Mouse (Mus musculus) v-Abl transformed pro-B cells (cell line): ENCODE data around the gene Uhrf1bp1l.

Experiments
- in situ Hi-C, 2 experiments: fragments of 400-800 bp; cut with MboI; formaldehyde crosslinking; loops; one replicate each; pipeline ENCODE4 v1.15.1; 2025; ENCODE audit not compliant: unreplicated experiment in 2 of 2

Uhrf1bp1l gene

GRCm38 (mm10) chr10:89743266-89743665 is 1.5 kb upstream of the Uhrf1bp1l start:
- in situ Hi-C loops = loop anchor here (10.0 to 25.0 kb wide), 3 partner anchors 288 to 1444 kb away; partner anchors contain the start of genes Gas2l3 (in 1 of the 2) and Tmpo (in 1 of the 2)

GRCm38 (mm10) chr10:89744341-89744740 is 450 bp upstream of the Uhrf1bp1l start:
- in situ Hi-C loops = loop anchor here (10.0 to 25.0 kb wide), 3 partner anchors 290 to 1443 kb away; partner anchors contain the start of genes Gas2l3 (in 1 of the 2) and Tmpo (in 1 of the 2)

- in situ Hi-C loops = loop anchor here (10.0 to 25.0 kb wide), 3 partner anchors 291 to 1442 kb away; partner anchors contain the start of genes Gas2l3 (in 1 of the 2) and Tmpo (in 1 of the 2)
These were observed 852 bp downstream of the Uhrf1bp1l start for GRCm38 (mm10) chr10:89745666-89746020.

- in situ Hi-C loops = loop anchor here (10.0 to 25.0 kb wide), 3 partner anchors 292 to 1441 kb away; partner anchors contain the start of genes Gas2l3 (in 1 of the 2) and Tmpo (in 1 of the 2)
These were observed 1.8 kb downstream of the Uhrf1bp1l start for GRCm38 (mm10) chr10:89746581-89746980.

GRCm38 (mm10) chr10:89747221-89747905 is 2.6 kb downstream of the Uhrf1bp1l start:
- in situ Hi-C loops = loop anchor here (10.0 to 25.0 kb wide), 3 partner anchors 293 to 1440 kb away; partner anchors contain the start of genes Gas2l3 (in 1 of the 2) and Tmpo (in 1 of the 2)

GRCm38 (mm10) chr10:89747911-89748310 is 3.1 kb downstream of the Uhrf1bp1l start:
- in situ Hi-C loops = loop anchor here (10.0 to 25.0 kb wide), 3 partner anchors 293 to 1439 kb away; partner anchors contain the start of genes Gas2l3 (in 1 of the 2) and Tmpo (in 1 of the 2)

- in situ Hi-C loops = loop anchor here (10.0 to 25.0 kb wide), 3 partner anchors 294 to 1439 kb away; partner anchors contain the start of genes Gas2l3 (in 1 of the 2) and Tmpo (in 1 of the 2)
These were observed 3.8 kb downstream of the Uhrf1bp1l start for GRCm38 (mm10) chr10:89748619-89749018.

GRCm38 (mm10) chr10:89751069-89751468 is 6.3 kb downstream of the Uhrf1bp1l start:
- in situ Hi-C loops = no loop called here

- in situ Hi-C loops = no loop called here
These were observed 10.4 kb downstream of the Uhrf1bp1l start for GRCm38 (mm10) chr10:89755231-89755630.

- in situ Hi-C loops = no loop called here
These were observed 16.0 kb downstream of the Uhrf1bp1l start for GRCm38 (mm10) chr10:89760772-89761171.

- in situ Hi-C loops = no loop called here
These were observed 19.8 kb downstream of the Uhrf1bp1l start for GRCm38 (mm10) chr10:89764457-89765121.

- in situ Hi-C loops = no loop called here
These were observed 21.3 kb downstream of the Uhrf1bp1l start for GRCm38 (mm10) chr10:89765790-89766714.

- in situ Hi-C loops = no loop called here
These were observed 23.7 kb downstream of the Uhrf1bp1l start for GRCm38 (mm10) chr10:89768352-89769020.

- in situ Hi-C loops = no loop called here
These were observed 24.3 kb downstream of the Uhrf1bp1l start for GRCm38 (mm10) chr10:89769096-89769495.

- in situ Hi-C loops = no loop called here
These were observed 27.1 kb downstream of the Uhrf1bp1l start for GRCm38 (mm10) chr10:89771894-89772293.

GRCm38 (mm10) chr10:89776029-89776428 is 31.2 kb downstream of the Uhrf1bp1l start:
- in situ Hi-C loops = no loop called here

GRCm38 (mm10) chr10:89791870-89792269 is 47.1 kb downstream of the Uhrf1bp1l start:
- in situ Hi-C loops = no loop called here

GRCm38 (mm10) chr10:89794121-89794520 is 49.3 kb downstream of the Uhrf1bp1l start:
- in situ Hi-C loops = no loop called here

- in situ Hi-C loops = loop anchor here in 1 of 2 experiments (10.0 kb wide), 1 partner anchor 174 kb away; no protein-coding TSS in a partner anchor
These were observed 74.4 kb downstream of the Uhrf1bp1l start for GRCm38 (mm10) chr10:89819146-89819545.
